Mouse (Mus musculus): Measurements from ENCODE around the gene Chrna9. TPM values are rescaled to one million over a fixed set of nuclear protein-coding genes. Genes with fewer than 3 reads are reported as not detected.

The Chrna9 gene
- polyA plus RNA-seq, 1 experiment from 2014 or later, result not detected

DNA sequence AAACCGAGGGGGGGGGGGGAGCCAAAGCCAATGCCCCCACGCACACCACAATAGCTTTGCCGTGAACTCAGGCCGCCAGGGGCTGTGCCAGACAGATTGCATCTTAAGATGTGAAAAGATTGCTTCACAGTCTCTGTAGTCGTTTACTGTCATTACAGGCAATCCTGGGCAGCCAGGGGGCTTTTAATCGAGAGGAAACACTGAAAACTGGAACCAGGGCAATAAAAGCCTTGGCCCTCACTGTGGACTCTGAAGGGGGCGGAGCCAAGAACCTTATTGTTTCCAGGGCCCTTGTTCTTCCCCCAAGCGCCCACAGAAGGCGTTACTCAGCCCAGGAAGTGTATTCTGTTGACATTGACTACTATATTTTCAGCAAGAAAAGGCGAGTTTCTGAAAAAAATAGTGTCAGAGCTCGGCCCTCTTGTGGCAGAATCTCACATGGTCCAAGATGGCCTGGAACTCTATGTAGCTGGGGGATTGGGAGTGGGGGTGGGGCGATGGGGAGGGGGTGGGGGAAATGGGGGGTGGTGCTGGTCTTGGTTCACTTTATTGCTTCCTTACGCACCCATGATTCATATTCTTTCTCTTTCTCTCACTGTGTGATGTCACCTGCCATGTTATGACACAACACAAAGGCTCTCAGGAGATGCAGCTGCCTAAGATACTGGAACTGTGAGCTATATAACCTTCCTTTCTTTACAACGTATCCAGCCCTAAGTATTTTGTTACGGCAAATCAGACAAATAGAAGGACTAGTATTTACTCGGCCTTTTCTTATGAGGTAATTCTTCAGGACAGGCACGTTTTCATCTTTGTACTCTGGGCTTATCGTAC is 16.2 kb downstream of the Chrna9 start:
- Histone ChIP-seq H3K9me3 (no peaks in the 10 kb centered on the region), H3K27me3 (replicated peaks) (no peaks in the 10 kb centered on the region), H3K4me3 (replicated peaks) (no peak overlapping the region), H3K27ac (no peak overlapping the region), H3K4me1 (no peaks in the 10 kb centered on the region), H3K4me2 (no peak overlapping the region), H3K9ac (no peak overlapping the region), H3K36me3 (no peaks in the 10 kb centered on the region)
- WGBS, result 69% methylated on average over 18 of the region's 18 CpGs
- ATAC-seq (ENCODE audit: insufficient read depth, low FRiP score, low read depth), result no peak

DNA sequence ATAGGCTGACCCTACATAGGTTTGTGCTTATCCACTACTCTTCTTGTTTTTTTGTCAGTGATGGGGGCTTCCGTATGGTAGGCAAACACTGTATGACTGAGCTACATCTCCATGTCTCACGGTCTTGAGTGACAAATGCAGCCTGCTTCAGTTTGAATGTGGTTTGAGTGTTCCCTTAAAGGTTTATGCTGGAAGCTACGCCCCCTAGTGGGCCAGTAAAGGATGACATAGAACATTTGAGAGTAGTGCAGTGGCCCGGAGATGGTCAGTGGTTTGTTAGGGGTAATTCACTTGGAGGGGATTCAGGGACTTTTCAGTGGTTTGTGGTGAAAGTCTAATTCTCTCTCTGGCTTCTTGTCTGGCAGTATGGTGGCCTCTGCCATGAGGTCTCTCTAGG is 16.8 kb downstream of the Chrna9 start:
- no peak for ATAC-seq (ENCODE audit: insufficient read depth, low FRiP score, low read depth)
- Histone ChIP-seq H3K9ac (no peak overlapping the region), H3K4me3 (replicated peaks) (no peak overlapping the region), H3K9me3 (no peaks in the 10 kb centered on the region), H3K4me2 (no peak overlapping the region), H3K36me3 (no peaks in the 10 kb centered on the region), H3K4me1 (no peaks in the 10 kb centered on the region), H3K27ac (no peak overlapping the region), H3K27me3 (replicated peaks) (no peaks in the 10 kb centered on the region)
- 65% methylated on average over 4 of the region's 4 CpGs for WGBS

DNA sequence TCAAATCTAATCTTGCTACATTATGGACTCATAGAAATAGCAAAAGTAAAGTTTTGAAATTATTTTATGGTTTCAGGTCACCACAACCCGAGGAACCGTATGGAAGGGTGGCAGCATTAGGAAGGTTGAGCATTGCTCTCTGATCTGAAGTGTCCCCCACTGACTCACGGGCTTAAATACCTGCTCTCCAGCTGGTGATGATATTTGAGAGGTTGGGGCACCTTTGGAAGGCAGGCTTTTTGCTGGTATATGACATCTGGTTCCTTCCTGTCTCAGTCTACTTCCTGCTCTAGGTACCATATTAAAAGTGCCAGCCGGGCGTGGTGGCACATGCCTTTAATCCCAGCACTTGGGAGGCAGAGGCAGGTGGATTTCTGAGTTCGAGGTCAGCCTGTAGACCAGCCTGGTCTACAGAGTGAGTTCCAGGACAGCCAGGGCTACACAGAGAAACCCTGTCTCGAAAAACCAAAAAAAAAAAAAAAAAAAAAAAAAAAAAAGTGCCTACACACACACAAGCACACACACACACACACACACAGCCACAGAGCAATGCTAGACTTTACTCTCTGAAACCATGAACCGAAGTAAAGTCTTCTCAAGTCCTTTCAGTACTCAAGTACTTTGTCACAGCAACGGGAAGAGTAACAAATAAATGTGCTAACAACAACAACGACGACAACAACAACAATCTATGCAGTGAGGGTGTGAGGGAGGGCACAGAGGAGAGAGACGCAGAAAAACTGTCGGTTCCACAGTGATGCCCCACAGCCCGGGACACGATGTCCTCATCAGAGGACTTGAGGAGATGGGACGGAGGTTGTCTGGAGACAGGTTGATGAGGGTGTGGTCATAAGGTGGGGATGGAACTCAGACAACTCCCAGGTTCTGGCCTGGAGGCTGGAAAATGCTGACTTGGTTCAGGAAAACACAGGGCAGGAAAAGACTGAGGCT is 19.7 kb downstream of the Chrna9 start:
- no peaks in the 10 kb centered on the region for H3K27me3 ChIP-seq (replicated peaks)
- no peak overlapping the region for H3K9ac ChIP-seq
- 89% methylated on average over 15 of the region's 16 CpGs for WGBS
- H3K9me3 ChIP-seq, result no peaks in the 10 kb centered on the region
- no peak overlapping the region for H3K4me3 ChIP-seq (replicated peaks)
- H3K4me1 ChIP-seq, result no peaks in the 10 kb centered on the region
- H3K36me3 ChIP-seq, result no peaks in the 10 kb centered on the region
- no peak overlapping the region for H3K4me2 ChIP-seq
- no peak for ATAC-seq (ENCODE audit: insufficient read depth, low FRiP score, low read depth)
- no peak overlapping the region for H3K27ac ChIP-seq

DNA sequence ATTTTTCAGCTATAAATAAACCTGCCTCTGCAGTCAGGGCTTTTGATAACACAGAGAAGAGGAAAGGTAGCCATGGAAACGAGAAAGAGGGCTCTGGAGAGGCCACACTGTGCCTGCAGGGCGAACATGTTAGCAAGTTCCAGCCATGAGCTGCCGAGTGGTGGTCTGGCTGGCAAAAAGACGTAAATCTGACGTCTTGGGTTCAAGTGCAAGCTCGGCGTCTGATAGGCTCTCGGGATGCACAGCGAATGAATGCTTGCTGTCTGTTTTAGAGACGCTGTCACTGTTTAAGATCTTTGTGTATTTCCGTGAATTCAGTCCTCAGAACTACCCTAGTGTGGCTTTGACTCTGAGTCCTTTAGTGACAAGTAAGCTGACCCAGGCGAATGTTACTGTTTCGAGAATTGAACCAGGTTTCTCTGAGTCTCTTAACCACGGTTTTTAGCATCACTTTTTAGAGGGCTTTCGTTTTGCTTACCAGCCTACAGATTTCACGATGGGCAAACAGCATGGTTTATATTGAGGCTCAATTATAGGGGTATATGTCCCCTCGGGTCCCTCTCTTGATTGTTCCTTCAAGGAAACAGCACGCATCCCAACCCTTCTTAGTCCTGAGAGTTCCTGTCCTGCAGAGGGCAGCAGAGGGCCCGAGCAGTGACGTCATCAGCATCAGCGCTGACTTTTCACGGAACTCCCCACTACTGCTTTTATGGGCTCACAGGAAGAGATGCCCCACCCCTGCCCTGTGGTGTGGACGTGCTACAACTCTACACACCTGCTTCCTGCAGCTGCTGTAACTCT is 20.8 kb downstream of the Chrna9 start:
- no peak overlapping the region for H3K9ac ChIP-seq
- H3K4me1 ChIP-seq, result no peaks in the 10 kb centered on the region
- H3K27ac ChIP-seq, result no peak overlapping the region
- ATAC-seq (ENCODE audit: insufficient read depth, low FRiP score, low read depth), result peak; percentile 64
- H3K27me3 ChIP-seq (replicated peaks), result no peaks in the 10 kb centered on the region
- peak overlapping the region; percentile 34 for H3K4me3 ChIP-seq (replicated peaks)
- H3K9me3 ChIP-seq, result no peaks in the 10 kb centered on the region
- no peaks in the 10 kb centered on the region for H3K36me3 ChIP-seq
- 37% methylated on average over 23 of the region's 23 CpGs for WGBS
- H3K4me2 ChIP-seq, result peak overlapping the region; percentile 49

DNA sequence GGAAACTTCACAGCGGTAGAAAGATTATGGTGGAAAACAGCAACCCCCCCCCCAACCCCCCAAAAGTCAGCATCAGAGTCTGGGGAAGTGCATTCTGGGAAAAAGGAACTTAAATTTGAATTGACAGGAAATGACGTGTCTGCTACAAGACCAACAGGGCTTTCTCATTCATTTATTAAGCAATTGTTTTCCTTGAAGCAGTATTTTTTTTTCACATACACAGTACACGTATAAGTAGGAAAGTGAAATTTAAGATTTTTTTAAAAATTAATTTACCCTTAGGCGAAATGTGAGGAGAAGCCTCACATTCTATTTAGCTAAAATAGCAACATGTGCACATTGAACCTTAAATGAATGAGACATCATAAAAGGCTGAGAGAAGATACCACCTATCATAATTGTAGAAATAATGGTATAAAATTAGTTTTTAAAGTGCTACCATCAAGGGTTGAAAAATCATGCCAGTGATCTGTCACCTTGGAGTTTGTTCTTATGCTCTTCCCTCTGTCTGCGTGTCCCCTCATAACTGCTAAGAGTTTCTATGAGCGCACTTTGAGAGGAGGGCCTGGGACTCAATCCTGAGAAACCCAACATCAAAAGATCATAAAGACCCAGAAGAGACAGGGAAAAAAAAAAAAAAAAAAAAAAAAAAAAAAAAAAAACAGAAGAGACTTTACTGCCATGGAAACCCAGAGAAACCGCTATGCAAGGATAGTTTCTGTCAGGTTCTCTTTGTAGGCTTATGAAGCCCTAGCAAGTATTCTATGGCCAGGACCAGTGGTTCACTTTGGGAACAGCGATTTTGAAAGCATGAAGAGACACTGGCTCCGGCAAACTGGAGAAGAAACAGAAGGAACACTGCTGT is 21.7 kb downstream of the Chrna9 start:
- H3K9ac ChIP-seq, result no peak overlapping the region
- no peak overlapping the region for H3K27ac ChIP-seq
- WGBS, result 77% methylated on average over 9 of the region's 9 CpGs
- H3K4me3 ChIP-seq (replicated peaks), result peak overlapping the region; percentile 34
- peak overlapping the region; percentile 49 for H3K4me2 ChIP-seq
- no peaks in the 10 kb centered on the region for H3K27me3 ChIP-seq (replicated peaks)
- no peak for ATAC-seq (ENCODE audit: insufficient read depth, low FRiP score, low read depth)
- H3K36me3 ChIP-seq, result no peaks in the 10 kb centered on the region
- no peaks in the 10 kb centered on the region for H3K4me1 ChIP-seq
- no peaks in the 10 kb centered on the region for H3K9me3 ChIP-seq

DNA sequence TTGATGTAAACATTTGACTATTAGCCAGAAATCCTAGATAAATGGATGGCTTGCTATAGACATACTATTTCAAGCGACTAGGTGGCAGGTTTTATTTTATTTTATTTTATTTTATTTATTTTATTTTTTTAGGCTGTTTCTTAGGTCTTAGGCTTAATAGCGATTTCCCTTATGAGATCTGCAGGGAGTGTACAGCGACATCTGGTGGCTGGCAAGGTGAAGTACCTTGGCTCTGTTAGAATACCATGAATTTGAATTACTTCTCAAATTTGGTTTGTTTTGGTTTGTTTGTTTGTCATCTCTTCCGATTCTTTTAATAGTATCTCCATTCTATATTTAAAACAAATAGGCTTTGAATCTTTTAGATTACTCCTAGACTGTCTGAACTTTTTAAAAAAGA is 23.9 kb downstream of the Chrna9 start:
- no peaks in the 10 kb centered on the region for H3K4me1 ChIP-seq
- H3K9ac ChIP-seq, result no peak overlapping the region
- no peak for ATAC-seq (ENCODE audit: insufficient read depth, low FRiP score, low read depth)
- no peaks in the 10 kb centered on the region for H3K27me3 ChIP-seq (replicated peaks)
- no peak overlapping the region for H3K27ac ChIP-seq
- H3K36me3 ChIP-seq, result no peaks in the 10 kb centered on the region
- no peaks in the 10 kb centered on the region for H3K9me3 ChIP-seq
- 5% methylated on average over 4 of the region's 4 CpGs for WGBS
- H3K4me3 ChIP-seq (replicated peaks), result no peak overlapping the region
- H3K4me2 ChIP-seq, result no peak overlapping the region

DNA sequence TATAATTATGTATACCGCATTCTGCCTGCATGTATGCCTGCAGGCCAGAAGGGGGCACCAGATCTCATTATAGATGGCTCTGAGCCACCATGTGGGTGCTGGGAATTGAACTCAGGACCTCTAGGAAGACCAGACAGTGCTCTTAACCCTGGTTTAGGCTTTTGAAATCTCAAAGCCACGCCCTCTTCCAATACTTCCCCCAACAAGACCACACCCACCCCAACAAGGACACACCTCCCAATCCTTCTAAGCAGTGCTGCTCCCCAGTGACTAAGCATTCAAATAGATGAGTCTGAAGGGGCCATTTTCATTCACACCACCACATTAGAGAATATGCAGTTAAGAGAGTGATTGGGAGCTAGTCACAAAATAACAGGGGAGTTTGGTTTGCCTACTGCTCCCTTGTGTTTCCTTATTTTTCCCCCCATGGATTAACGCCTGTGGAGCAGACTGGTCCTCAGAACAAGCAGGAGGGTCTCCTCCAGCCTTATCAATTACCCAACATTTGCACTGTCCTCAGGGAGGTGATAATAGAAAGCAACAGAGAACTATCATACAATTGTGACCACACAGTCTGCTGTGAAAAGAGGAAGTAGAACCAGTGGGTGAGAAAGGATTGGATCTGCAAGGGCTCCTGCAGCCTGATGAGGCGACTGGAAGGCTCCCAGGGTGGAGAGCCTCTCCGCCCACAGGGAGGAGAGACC is 25.3 kb downstream of the Chrna9 start:
- 72% methylated on average over 5 of the region's 5 CpGs for WGBS
- H3K4me1 ChIP-seq, result no peaks in the 10 kb centered on the region
- no peak for ATAC-seq (ENCODE audit: insufficient read depth, low FRiP score, low read depth)
- H3K4me3 ChIP-seq (replicated peaks), result no peak overlapping the region
- no peaks in the 10 kb centered on the region for H3K36me3 ChIP-seq
- H3K9ac ChIP-seq, result no peak overlapping the region
- no peaks in the 10 kb centered on the region for H3K27me3 ChIP-seq (replicated peaks)
- no peaks in the 10 kb centered on the region for H3K9me3 ChIP-seq
- no peak overlapping the region for H3K4me2 ChIP-seq
- no peak overlapping the region for H3K27ac ChIP-seq

DNA sequence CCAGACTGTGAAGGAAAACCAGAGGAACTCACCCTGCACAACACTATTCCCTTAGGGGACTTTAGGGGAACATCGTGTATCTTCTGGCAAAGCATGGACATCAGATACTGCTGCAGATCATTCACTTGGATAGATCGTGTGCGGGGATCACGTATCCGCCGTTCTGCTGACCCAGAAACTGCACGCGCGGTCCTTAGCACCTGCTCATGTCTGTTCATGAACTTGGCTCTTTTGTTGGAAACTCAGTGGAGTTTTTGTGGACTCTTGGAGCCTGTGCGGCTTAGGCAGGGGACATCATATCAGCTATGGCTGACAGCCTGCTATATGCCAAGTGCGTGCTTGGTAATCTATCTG is 25.9 kb downstream of the Chrna9 start:
- H3K27ac ChIP-seq, result no peak overlapping the region
- H3K36me3 ChIP-seq, result no peaks in the 10 kb centered on the region
- no peak overlapping the region for H3K4me3 ChIP-seq (replicated peaks)
- no peak overlapping the region for H3K9ac ChIP-seq
- H3K4me1 ChIP-seq, result no peaks in the 10 kb centered on the region
- WGBS, result 86% methylated on average over 11 of the region's 11 CpGs
- no peaks in the 10 kb centered on the region for H3K9me3 ChIP-seq
- no peak for ATAC-seq (ENCODE audit: insufficient read depth, low FRiP score, low read depth)
- no peaks in the 10 kb centered on the region for H3K27me3 ChIP-seq (replicated peaks)
- H3K4me2 ChIP-seq, result no peak overlapping the region

DNA sequence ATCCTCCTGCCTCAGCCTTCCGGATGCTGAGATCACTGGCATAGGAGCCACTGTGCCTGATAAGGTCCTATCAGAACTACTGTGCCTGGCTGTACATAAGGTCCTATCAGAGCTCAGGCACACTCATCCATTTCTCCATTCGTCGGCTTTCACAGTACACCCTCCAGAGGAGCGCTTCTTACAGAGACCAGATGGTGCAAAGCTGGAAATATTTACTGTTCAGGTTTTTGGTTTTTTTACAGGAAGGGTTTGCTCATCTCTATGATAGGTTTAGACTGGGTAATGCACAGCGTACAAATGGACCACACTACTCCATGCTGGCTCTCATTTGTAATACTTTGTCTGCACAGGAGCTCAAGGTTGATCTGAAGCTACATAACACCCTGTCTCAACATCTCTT is 28.6 kb downstream of the Chrna9 start:
- no peaks in the 10 kb centered on the region for H3K4me1 ChIP-seq
- H3K9ac ChIP-seq, result no peak overlapping the region
- no peaks in the 10 kb centered on the region for H3K9me3 ChIP-seq
- 83% methylated on average over 5 of the region's 5 CpGs for WGBS
- no peak overlapping the region for H3K27ac ChIP-seq
- no peak for ATAC-seq (ENCODE audit: insufficient read depth, low FRiP score, low read depth)
- no peaks in the 10 kb centered on the region for H3K27me3 ChIP-seq (replicated peaks)
- H3K36me3 ChIP-seq, result no peaks in the 10 kb centered on the region
- H3K4me3 ChIP-seq (replicated peaks), result no peak overlapping the region
- H3K4me2 ChIP-seq, result no peak overlapping the region

DNA sequence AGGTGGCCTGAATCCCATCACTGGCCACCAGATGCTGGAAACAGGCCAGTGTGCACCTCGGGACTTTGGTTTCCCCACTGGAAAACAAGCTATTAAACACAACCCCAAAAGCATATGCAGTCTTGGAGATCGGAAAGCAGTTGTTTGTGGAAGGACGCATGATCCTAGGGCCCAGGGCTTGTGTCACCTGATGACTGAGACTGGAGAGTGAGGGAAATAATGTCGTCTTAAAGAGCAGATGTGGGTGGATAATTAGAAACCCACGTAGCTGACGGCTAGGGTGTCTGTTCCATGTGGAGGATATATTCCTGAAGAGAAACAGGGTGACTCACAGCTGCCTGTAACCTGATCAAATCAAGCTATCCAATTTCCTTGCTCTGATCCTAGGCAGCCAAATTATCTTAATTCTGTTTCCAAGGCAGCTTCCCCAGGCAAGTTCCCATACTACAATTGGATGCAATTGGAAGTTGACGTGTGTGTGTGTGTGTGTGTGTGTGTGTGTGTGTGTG is 31.1 kb downstream of the Chrna9 start:
- Histone ChIP-seq H3K27me3 (replicated peaks) (no peaks in the 10 kb centered on the region), H3K27ac (no peak overlapping the region), H3K36me3 (no peaks in the 10 kb centered on the region)

More for the DNA sequence above, 31.1 kb downstream of the Chrna9 start:
- no peak overlapping the region for H3K4me3 ChIP-seq (replicated peaks)
- no peaks in the 10 kb centered on the region for H3K9me3 ChIP-seq
- no peak overlapping the region for H3K9ac ChIP-seq
- H3K4me1 ChIP-seq, result no peaks in the 10 kb centered on the region
- no peak for ATAC-seq (ENCODE audit: insufficient read depth, low FRiP score, low read depth)
- no peak overlapping the region for H3K4me2 ChIP-seq
- 62% methylated on average over 7 of the region's 7 CpGs for WGBS

Measured in stomach, embryonic 15.5 days (tissue).